Mouse (Mus musculus) left cerebral cortex, adult 2 months (tissue): ENCODE measurements around the gene Dcun1d5. TPM values are rescaled to one million over a fixed set of nuclear protein-coding genes. Genes with fewer than 3 reads are reported as not detected.

Experiments used
- DNase-seq, 2 experiments: peaks; one replicate each; pipeline ENCODE4 v3.0.0; 2021 to 2022; ENCODE audit warnings: low spot score in 2 of 2, mixed read lengths in 1 of 2; ENCODE audit errors: extremely low spot score in 1 of 2
- H3K27ac ChIP-seq: fragments of 200-600 bp; 2 replicates; pipeline ENCODE4 v1.8.1; 2022
- H3K4me3 ChIP-seq: fragments of 200-600 bp; 2 replicates; pipeline ENCODE4 v1.8.1; 2022
- CTCF ChIP-seq: fragments of 200-600 bp; IDR thresholded peaks from 2 replicates; pipeline ENCODE4 v1.8.1; 2022; ENCODE audit warnings: antibody characterized with exemption, mild to moderate bottlenecking, moderate library complexity
- intact Hi-C: fragments of 180-260 bp; cut with DNase I; formaldehyde crosslinking; loops from one replicate; pipeline ENCODE4 v1.15.1; 2025
- total RNA-seq, 2 experiments: library from RNA; stranded (reverse); gene quantifications; 2 replicates each; pipeline ENCODE4 v1.2.3; 2021

Dcun1d5 gene
- total RNA-seq, 2 experiments from 2014 or later, result 81.9 to 82.9 TPM

- Histone ChIP-seq H3K27ac (no peak overlapping the region), H3K4me3 (no peak overlapping the region)
- no peak for DNase-seq
- intact Hi-C loops, result no loop called here
- peak; percentile 6; the same call in 1 of the 2 replicates for TF ChIP-seq CTCF
These were observed 36.7 kb downstream of the Dcun1d5 start for GRCm38 (mm10) chr9:7221024-7221423.

GRCm38 (mm10) chr9:7221460-7221859 is 37.1 kb downstream of the Dcun1d5 start:
- TF ChIP-seq CTCF, result no peak
- H3K4me3 ChIP-seq, result no peak overlapping the region
- H3K27ac ChIP-seq, result no peak overlapping the region
- no peak for DNase-seq
- intact Hi-C loops, result no loop called here

- no peak for DNase-seq
- no peak overlapping the region for H3K4me3 ChIP-seq
- no peak for TF ChIP-seq CTCF
- no peak overlapping the region for H3K27ac ChIP-seq
- intact Hi-C loops, result no loop called here
These were observed 54.3 kb downstream of the Dcun1d5 start for GRCm38 (mm10) chr9:7238619-7239018.

DNA sequence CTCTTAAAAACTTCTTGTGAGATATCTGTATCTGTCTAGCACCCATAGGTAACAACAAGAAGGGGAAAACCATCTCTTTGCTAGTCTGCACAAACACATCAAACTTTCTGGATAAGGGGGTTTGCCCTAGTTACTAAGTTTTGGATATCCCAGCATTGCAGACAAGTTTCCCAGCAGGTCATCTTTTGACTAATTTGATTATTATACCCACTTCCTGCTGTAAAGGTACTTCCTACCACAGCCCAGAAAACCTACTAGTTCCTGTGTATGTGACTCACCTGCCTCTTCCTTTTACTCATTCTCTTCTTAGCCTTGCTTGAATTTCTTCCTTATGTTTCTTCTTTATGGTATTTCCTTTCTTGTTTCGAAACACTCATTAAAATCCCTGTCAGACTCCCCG is 55.6 kb downstream of the Dcun1d5 start:
- intact Hi-C loops, result no loop called here
- no peak overlapping the region for H3K27ac ChIP-seq
- no peak overlapping the region for H3K4me3 ChIP-seq
- TF ChIP-seq CTCF, result no peak
- DNase-seq, result no peak

GRCm38 (mm10) chr9:7252797-7253654 is 68.7 kb downstream of the Dcun1d5 start:
- no peak for DNase-seq
- no peak overlapping the region for H3K27ac ChIP-seq
- intact Hi-C loops, result no loop called here

More at GRCm38 (mm10) chr9:7252797-7253654, 68.7 kb downstream of the Dcun1d5 start:
- TF ChIP-seq CTCF, result no peak
- no peak overlapping the region for H3K4me3 ChIP-seq

Other genes starting within 250 kb of the Dcun1d5 start
- gene Dync2h1, start 74 bp upstream of the Dcun1d5 start, total RNA-seq, result 10 to 100 TPM; 33.1 to 34.5 TPM
- not detected for gene Mmp13, start 88.0 kb downstream of the Dcun1d5 start, total RNA-seq
- not detected for gene Mmp12, start 159.9 kb downstream of the Dcun1d5 start, total RNA-seq
- not detected for gene Mmp1b, start 203.5 kb downstream of the Dcun1d5 start, total RNA-seq